Mouse (Mus musculus) urinary bladder, adult 2 months (tissue): ENCODE results near the gene Mucl2. TPM values are rescaled to one million over a fixed set of nuclear protein-coding genes. Genes with fewer than 3 reads are reported as not detected.
"Not testable (repeated sequence)": the region's sequence is repeated elsewhere in the genome, so short reads cannot be mapped to it uniquely, and the experiment has no call there.

Experiments used
- DNase-seq: peaks from one replicate; pipeline ENCODE4 v3.0.0; 2022; ENCODE audit warnings: low spot score
- polyA plus RNA-seq: library from polyadenylated mRNA; depleted of rRNA; stranded (reverse); fragments of >200 nt; gene quantifications from 2 replicates; pipeline ENCODE4 v1.2.3, GENCODE M21; 2012; rRNA removed

Mucl2 gene
- polyA plus RNA-seq = not detected in 2 replicates

DNA sequence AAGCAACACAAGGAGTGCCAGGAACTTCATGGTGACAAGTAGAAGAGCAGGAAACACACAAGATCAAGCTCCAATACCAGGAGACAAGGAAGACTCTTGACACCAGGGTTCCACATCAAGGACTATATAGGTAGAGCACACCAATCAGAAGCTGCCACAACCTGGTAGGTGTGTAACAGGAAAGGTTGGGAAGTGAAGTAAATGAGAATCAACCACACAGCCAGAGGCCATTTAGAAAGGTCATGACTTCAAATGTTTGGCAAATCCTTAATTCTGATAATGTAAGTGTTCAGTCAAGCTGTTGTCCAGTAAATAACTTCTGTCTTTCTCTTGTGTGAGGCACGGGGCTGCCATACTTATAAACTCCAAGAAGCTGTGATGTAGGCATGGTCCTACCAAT lies at the start of gene Mucl2:
TSS of gene Mucl2 (minus strand) at position 101 of the 400 bp plus-strand sequence.
- DNase-seq = no peak

GRCm38 (mm10) chr15:103913061-103913460 lies 13.9 kb upstream of the Mucl2 start:
- DNase-seq = not testable (repeated sequence)

Other genes with a start within 250 kb of the Mucl2 start
- gene Mucl1, start 143.8 kb downstream of the Mucl2 start, polyA plus RNA-seq = 0.34 and 0.43 TPM in 2 replicates